Mouse (Mus musculus) kidney, adult 9 months (tissue): ENCODE measurements around the gene Prr30.
"Not testable (repeated sequence)": the region's sequence is repeated elsewhere in the genome, so short reads cannot be mapped to it uniquely, and the experiment has no call there.

Source experiments
- DNase-seq: peaks from one replicate; pipeline ENCODE4 v3.0.0; 2022

Gene Prr30

GRCm38 (mm10) chr14:101200230-101200629 is at the start of gene Prr30:
Gene Prr30, minus strand, starts transcription at chr14:101200330.
- DNase-seq = no peak

GRCm38 (mm10) chr14:101246793-101247192 is 46.7 kb upstream of the Prr30 start:
- no peak for DNase-seq

- DNase-seq = no peak
Observed at GRCm38 (mm10) chr14:101245706-101246105, 45.6 kb upstream of the Prr30 start.

- not testable (repeated sequence) for DNase-seq
Observed at GRCm38 (mm10) chr14:101244441-101244840, 44.3 kb upstream of the Prr30 start.

- no peak for DNase-seq
Observed at GRCm38 (mm10) chr14:101237965-101238364, 37.8 kb upstream of the Prr30 start.

- no peak for DNase-seq
Observed at GRCm38 (mm10) chr14:101229068-101229467, 28.9 kb upstream of the Prr30 start.

DNA sequence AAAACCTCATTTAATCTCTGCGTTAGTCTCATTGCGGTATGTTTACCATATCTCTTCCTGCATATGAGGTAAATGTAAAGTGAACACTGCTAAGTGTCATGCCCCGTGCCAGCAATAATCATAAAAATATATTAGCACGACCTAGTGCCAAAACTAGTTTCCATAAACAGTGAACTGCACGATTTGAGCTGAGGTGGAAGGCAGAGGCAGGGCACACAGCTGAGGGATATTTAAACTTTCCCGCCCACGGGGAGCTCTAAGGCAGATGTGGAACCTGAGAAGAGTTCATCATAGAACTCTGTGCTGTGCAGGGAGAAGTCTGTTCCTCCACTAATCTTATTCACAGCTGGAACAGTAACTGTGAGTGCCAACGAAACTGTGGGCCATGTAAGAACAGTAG is 22.2 kb upstream of the Prr30 start:
- no peak for DNase-seq

DNA sequence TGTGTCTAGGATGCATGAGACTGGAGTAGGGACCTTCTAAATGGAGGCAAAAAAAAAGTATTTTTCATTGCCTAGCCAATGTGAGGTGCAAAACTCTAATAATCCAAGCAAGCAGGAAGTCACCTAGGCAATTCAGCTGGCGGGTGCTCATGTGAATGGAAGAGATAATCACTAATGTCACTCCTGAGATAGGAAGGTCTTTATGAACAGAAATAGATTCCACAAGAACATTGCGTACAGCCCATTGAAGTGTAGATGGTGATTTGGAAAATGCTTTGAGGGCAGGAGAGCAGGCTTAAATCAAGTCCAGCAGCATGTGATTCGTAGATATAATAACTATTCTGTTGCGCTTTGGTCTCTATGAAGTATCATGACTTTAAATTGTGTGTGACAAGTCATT is 27.9 kb downstream of the Prr30 start:
- DNase-seq = no peak
